Comparison of ENCODE assay signal across 8 mouse cellular contexts in the genomic region with DNA sequence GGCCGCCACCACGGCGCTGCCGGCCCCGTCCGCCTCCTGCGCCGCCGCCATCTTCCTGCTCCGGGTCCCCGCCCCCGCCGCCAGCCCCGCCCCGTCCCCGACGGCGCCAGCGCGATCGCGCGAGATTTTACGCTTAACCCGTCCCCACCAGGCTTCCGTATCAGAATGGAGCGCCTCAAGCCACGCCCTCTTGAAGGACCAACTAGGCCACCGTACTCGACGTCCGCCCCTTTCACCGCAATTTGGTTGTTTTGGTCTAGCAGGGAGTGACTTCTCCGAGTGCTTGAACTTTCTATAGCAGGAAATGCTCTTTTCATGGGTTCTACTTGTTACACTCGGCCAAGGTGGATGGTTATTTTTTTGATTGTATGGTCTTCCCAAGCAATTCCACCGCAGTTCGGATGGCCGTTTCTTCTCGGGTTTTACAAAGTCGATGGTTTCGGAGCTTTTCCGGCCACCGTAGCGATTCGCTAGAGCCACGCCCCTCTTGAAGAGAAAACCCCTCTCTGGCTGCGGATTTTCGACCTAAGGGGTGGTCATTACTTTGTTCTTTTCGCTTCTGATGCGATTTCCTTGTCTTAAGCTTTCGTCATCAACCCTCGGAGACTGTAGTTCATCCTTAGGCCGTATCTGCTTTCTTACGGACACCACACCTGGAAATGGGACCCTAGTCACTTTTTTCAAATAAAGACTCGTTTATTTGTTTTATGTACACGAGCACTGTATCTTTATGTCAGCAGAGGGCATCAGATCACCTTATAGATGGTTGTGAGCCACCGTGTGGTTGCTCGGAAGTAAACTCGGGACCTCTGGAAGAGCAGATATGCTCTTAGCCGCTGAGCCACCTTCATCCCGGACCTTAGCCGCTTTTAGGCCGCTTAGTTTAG. TPM values are rescaled to one million over a fixed set of nuclear protein-coding genes. Genes with fewer than 3 reads are reported as not detected.
A peak's percentile ranks its signal among the peaks of the same experiment; 100 is the strongest.
DNase-seq lines count a peak whose midpoint lies in the region; ATAC-seq lines count a peak whose summit lies in the region.

Clptm1 (minus strand) TSS at position 79 of the 887 bp plus-strand sequence.

- WGBS in lung, embryonic 16.5 days, result under 1% methylated on average over 61 of the region's 63 CpGs

- H3K4me2 ChIP-seq in lung, embryonic 16.5 days (ENCODE audit: low read depth, low read length), result peak within 1 kb of the TSS; percentile 94

- H3K9me3 ChIP-seq in lung, embryonic 16.5 days (ENCODE audit: control insufficient read depth, low read length), result no peaks in the 10 kb centered on the region

- DNase-seq in MEL-GATA-1-ER (ENCODE audit: extremely low read depth, low read depth), result peak; percentile 94
- peak; percentile 98 for DNase-seq in cerebellum, adult 8-10 months
- DNase-seq in forelimb bud, embryonic 11.5 days (ENCODE audit: low read depth, low spot score), result peak; percentile 98
- peak; percentile 97 for DNase-seq in layer of hippocampus, adult 9-10 months (ENCODE audit: low spot score)
- peak; percentile 92 for DNase-seq in ovary, postnatal 10 days (ENCODE audit: low spot score)
- peak; percentile 95 to 97 for DNase-seq in thymus, postnatal 10 days (ENCODE audit: low spot score in 2 of 2)

- peaks cover 4% of the 10 kb centered on the region; the same call in 1 of the 2 replicates for H3K36me3 ChIP-seq in lung, embryonic 16.5 days (ENCODE audit: control insufficient read depth, insufficient read depth, low read length)

- H3K27me3 ChIP-seq in lung, embryonic 16.5 days (ENCODE audit: control insufficient read depth, insufficient read depth, low read depth, low read length), result no peaks in the 10 kb centered on the region

- H3K4me1 ChIP-seq in lung, embryonic 16.5 days (replicated peaks; ENCODE audit: control insufficient read depth, insufficient read depth, low read length), result peaks cover 20% of the 10 kb centered on the region

- peak; percentile 80 to 81 for ATAC-seq in hematopoietic stem cell, adult 5-6 weeks (replicated peaks in 1 of 2; ENCODE audit: insufficient read depth in 1 of 2, low FRiP score in 2 of 2, low TSS enrichment in 1 of 2, low read depth in 1 of 2, poor library complexity in 2 of 2, severe bottlenecking in 2 of 2)
- peak; percentile 91 for ATAC-seq in lung, embryonic 16.5 days (ENCODE audit: low read depth)

- H3K27ac ChIP-seq in lung, embryonic 16.5 days (ENCODE audit: low read length), result peak within 1 kb of the TSS; percentile 98

- H3K9ac ChIP-seq in lung, embryonic 16.5 days (ENCODE audit: low read length), result peak within 1 kb of the TSS; percentile 99

- peak within 1 kb of the TSS; percentile 99 for H3K4me3 ChIP-seq in lung, embryonic 16.5 days (ENCODE audit: low read length)

RNA-seq across cellular contexts. Expression of gene Clptm1, which starts in this region (rescaled TPM):
- total RNA-seq in hematopoietic stem cell, adult 5-6 weeks (2017), result 21.4 and 26.4 TPM in 2 replicates
- 70.3 and 73.5 TPM in 2 replicates for polyA plus RNA-seq in lung, embryonic 16.5 days (2015; fragmentation: Nextera tagmentation; extraction: Ambion mirVana)

Comparison
In these comparisons a context has a peak if more than half of its experiments do, and no peak if none do; other contexts are left out.
1. Peak in every context shown above with its lines: DNase-seq, ATAC-seq, H3K4me3 ChIP-seq and H3K27ac ChIP-seq.